Mouse (Mus musculus): ENCODE results near the gene Lama4. TPM values are rescaled to one million over a fixed set of nuclear protein-coding genes. Genes with fewer than 3 reads are reported as not detected.

The Lama4 gene
- polyA plus RNA-seq, 1 experiment, result not detected

DNA sequence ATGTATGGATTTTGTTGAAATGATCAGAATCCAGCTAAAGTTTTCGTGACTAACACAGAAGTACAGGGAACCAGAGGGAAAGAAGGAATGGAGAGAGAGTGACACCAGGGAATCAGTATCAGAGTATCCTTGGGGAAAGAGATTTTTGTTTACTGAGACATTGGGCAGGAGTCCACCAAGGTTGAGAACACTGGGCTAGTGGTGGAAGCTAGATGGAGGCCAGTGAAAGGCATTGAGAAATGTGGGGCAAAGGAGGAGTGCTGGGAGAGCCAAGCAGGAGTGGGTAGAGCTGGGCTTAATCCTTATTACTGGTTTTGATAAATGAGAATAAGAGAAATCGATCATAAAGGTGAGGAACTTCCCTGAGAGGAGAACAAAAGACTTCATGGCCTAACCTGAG is 4.2 kb downstream of the Lama4 start:
- no peak for TF ChIP-seq GATA1 (IDR thresholded peaks at IDR 0.05; ENCODE audit: borderline replicate concordance, low read length)
- no peak for TF ChIP-seq FLI1 (IDR thresholded peaks at IDR 0.05; ENCODE audit: low read length)
- Histone ChIP-seq H3K4me1 (peaks cover 11% of the 10 kb centered on the region; the same call in 1 of the 2 replicates), H3K27me3 (replicated peaks) (peaks cover 6% of the 10 kb centered on the region), H3K4me3 (replicated peaks) (no peak overlapping the region), H3K9me3 (no peaks in the 10 kb centered on the region), H3K36me3 (replicated peaks; ENCODE audit: low read length) (no peaks in the 10 kb centered on the region)

DNA sequence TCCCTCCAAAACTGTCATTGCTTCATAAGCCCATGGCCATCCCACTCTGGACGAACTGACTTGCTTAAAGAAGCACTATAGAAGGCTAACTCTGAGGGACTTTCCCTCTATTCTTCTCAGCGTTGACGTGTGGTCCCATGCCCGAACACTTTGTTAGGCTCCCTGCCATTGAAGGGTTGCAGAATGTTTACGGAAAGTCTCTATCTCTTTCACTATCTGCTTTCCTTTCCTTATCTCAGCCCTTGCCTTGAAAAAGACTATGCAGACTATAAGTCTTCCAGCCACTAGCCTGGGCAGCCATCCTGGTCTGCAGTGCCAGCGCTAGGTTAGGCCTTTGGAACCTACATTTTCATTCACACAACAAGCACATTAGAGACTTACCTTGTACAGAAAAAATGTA is 4.7 kb downstream of the Lama4 start:
- Histone ChIP-seq H3K27me3 (replicated peaks) (peaks cover 6% of the 10 kb centered on the region), H3K4me3 (replicated peaks) (no peak overlapping the region), H3K36me3 (replicated peaks; ENCODE audit: low read length) (no peaks in the 10 kb centered on the region), H3K4me1 (peaks cover 11% of the 10 kb centered on the region; the same call in 1 of the 2 replicates), H3K9me3 (no peaks in the 10 kb centered on the region)
- TF ChIP-seq GATA1 (IDR thresholded peaks at IDR 0.05; ENCODE audit: borderline replicate concordance, low read length), result no peak

DNA sequence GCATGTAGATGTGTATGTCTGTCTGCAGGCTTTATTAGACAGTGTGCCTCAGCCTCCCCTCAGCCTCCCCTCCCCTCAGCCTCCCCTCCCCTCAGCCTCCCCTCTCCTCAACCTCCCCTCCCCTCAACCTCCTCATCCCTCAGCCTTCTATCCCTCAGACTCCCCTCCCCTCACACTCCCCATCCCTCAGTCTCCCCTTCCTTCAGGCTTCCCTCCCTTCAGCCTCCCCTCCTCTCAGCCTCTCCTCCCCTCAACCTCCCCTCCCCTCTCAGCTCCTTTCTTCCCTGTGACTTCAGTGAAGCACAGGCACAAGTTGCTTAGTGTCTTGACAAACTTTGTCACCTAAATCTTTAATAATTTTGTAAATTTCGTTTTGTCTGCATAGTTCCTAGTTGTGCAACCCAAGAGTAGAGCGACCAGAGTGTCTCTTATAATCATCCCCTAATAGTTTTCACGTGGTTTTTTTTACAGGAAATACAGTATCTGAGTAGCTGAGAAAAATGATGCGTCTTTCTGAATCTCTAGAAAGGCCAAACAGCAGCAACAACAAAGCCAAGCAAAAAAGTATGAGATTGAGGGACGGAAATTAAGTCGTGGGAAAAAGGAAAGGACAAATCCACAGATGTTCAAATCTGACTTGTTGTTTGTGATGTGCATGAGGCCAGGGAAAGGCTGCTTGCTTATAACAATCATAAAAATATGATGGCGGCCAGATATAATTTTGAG is 7.1 kb downstream of the Lama4 start:
- Histone ChIP-seq H3K27me3 (replicated peaks) (no peaks in the 10 kb centered on the region), H3K9me3 (no peaks in the 10 kb centered on the region), H3K4me1 (no peaks in the 10 kb centered on the region), H3K4me3 (replicated peaks) (no peak overlapping the region), H3K36me3 (replicated peaks; ENCODE audit: low read length) (no peaks in the 10 kb centered on the region)
- no peak for TF ChIP-seq FLI1 (IDR thresholded peaks at IDR 0.05; ENCODE audit: low read length)

DNA sequence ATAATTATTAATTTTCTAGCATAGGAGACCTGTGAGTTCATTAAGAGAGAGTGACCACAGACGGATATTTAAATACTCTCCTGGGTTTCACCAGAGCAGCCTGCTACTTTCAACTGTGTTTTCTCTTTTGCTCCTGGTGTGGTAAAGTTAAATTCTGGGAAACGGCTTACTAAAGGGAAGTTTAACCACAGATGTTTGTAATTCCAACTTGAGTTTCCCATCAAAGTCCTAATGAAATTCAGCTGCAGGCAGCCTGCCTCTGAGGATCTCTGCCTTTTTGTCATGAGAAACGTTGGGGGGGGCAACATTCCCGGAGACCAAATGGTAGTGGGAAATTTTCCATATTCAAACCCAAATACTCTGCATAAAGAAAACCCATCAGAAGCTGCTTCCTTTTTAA is 7.7 kb downstream of the Lama4 start:
- no peaks in the 10 kb centered on the region for H3K27me3 ChIP-seq (replicated peaks)
- no peaks in the 10 kb centered on the region for H3K36me3 ChIP-seq (replicated peaks; ENCODE audit: low read length)
- H3K9me3 ChIP-seq, result no peaks in the 10 kb centered on the region
- TF ChIP-seq FLI1 (IDR thresholded peaks at IDR 0.05; ENCODE audit: low read length) (no peak), GATA1 (IDR thresholded peaks at IDR 0.05; ENCODE audit: borderline replicate concordance, low read length) (no peak)
- H3K4me3 ChIP-seq (replicated peaks), result no peak overlapping the region
- no peaks in the 10 kb centered on the region for H3K4me1 ChIP-seq

DNA sequence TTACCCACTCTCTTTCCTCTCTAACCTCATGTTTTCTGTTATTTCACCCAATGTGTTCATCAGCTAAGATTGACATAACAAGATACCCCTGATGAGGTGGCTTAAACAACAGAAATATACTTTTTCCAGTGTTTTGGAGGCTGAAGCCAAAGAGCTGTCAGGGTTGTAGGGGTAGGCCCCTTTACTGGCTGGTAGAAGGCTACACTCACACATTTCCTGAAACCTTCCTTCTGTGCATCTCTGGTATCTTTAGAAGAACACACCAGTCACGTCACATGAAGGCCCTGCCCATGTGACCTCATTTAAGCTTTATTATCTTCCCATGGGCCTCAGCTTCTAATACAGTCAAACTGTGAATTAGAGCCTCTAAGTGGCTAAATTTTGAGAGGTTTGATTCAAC is 12.9 kb downstream of the Lama4 start:
- H3K4me3 ChIP-seq (replicated peaks), result no peak overlapping the region
- H3K9me3 ChIP-seq, result no peaks in the 10 kb centered on the region
- no peaks in the 10 kb centered on the region for H3K27me3 ChIP-seq (replicated peaks)
- TF ChIP-seq GATA1 (IDR thresholded peaks at IDR 0.05; ENCODE audit: borderline replicate concordance, low read length) (no peak), FLI1 (IDR thresholded peaks at IDR 0.05; ENCODE audit: low read length) (no peak)
- no peaks in the 10 kb centered on the region for H3K4me1 ChIP-seq
- no peaks in the 10 kb centered on the region for H3K36me3 ChIP-seq (replicated peaks; ENCODE audit: low read length)

GRCm38 (mm10) chr10:38979699-38980098 is 14.4 kb downstream of the Lama4 start:
- no peaks in the 10 kb centered on the region for H3K9me3 ChIP-seq
- H3K27me3 ChIP-seq (replicated peaks), result no peaks in the 10 kb centered on the region
- no peaks in the 10 kb centered on the region for H3K4me1 ChIP-seq
- H3K4me3 ChIP-seq (replicated peaks), result no peak overlapping the region
- no peaks in the 10 kb centered on the region for H3K36me3 ChIP-seq (replicated peaks; ENCODE audit: low read length)
- TF ChIP-seq GATA1 (IDR thresholded peaks at IDR 0.05; ENCODE audit: borderline replicate concordance, low read length) (no peak), FLI1 (IDR thresholded peaks at IDR 0.05; ENCODE audit: low read length) (no peak)

- Histone ChIP-seq H3K36me3 (replicated peaks; ENCODE audit: low read length) (no peaks in the 10 kb centered on the region), H3K4me1 (no peaks in the 10 kb centered on the region), H3K27me3 (replicated peaks) (no peaks in the 10 kb centered on the region), H3K9me3 (no peaks in the 10 kb centered on the region), H3K4me3 (replicated peaks) (no peak overlapping the region)
- TF ChIP-seq FLI1 (IDR thresholded peaks at IDR 0.05; ENCODE audit: low read length) (no peak), GATA1 (IDR thresholded peaks at IDR 0.05; ENCODE audit: borderline replicate concordance, low read length) (no peak)
Measured at GRCm38 (mm10) chr10:38980980-38981379, 15.7 kb downstream of the Lama4 start.

DNA sequence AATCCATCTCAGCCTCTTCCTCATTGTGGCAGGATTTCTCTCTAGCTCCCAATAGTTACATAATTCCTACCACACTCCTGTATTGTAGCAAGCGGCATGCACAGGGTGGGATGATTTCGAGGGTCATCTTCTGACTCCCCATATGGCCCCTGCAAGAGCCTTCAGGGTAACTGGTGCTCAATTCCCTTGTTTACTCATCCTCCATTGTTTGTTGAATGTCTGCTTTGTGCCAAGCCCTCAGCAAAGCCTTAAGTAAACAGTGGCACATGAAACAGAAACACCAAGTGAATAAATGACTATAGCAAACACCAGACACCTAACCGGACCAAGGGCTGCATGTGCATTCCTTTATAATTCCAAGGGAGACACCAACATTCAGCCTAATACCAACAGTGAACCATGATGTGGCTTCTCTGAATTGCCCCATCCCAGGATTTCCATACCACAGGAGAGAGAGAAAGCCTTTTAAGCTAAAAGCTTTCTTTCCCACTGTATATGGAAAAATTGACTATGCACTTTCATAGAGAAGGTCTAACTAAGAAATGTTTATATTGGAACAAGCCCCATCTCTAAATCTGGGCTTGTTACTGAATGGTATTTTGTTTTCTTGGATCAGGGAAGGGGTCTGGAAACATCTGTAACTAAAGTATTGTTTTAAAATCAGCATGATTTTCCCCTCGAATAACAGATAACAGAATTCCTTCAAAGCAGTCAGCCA is 19.2 kb downstream of the Lama4 start:
- Histone ChIP-seq H3K36me3 (replicated peaks; ENCODE audit: low read length) (no peaks in the 10 kb centered on the region), H3K9me3 (no peaks in the 10 kb centered on the region), H3K4me1 (no peaks in the 10 kb centered on the region), H3K4me3 (replicated peaks) (no peak overlapping the region), H3K27me3 (replicated peaks) (no peaks in the 10 kb centered on the region)
- no peak for TF ChIP-seq FLI1 (IDR thresholded peaks at IDR 0.05; ENCODE audit: low read length)
- TF ChIP-seq GATA1 (IDR thresholded peaks at IDR 0.05; ENCODE audit: borderline replicate concordance, low read length), result no peak

DNA sequence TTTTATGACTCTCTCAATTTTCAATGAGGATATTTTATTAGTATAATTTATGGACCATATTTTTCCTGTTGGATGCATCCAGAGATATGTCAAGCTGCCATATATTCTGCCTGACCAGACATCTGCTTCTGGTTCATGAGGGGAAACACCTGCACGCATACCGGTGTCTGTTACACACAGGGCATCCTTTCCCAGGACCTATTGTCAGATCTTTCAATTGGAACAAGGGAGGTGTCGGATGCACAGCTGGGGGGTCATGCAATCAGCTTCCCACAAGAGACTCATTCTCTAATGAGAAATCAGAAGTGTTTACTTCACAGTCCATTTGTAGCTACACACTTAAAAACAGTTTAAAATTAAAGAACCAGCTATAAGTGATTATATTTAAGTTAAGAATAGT is 20.7 kb downstream of the Lama4 start:
- no peaks in the 10 kb centered on the region for H3K36me3 ChIP-seq (replicated peaks; ENCODE audit: low read length)
- no peak for TF ChIP-seq FLI1 (IDR thresholded peaks at IDR 0.05; ENCODE audit: low read length)
- H3K4me1 ChIP-seq, result no peaks in the 10 kb centered on the region
- no peaks in the 10 kb centered on the region for H3K27me3 ChIP-seq (replicated peaks)
- H3K4me3 ChIP-seq (replicated peaks), result no peak overlapping the region
- no peaks in the 10 kb centered on the region for H3K9me3 ChIP-seq

GRCm38 (mm10) chr10:38992827-38993226 is 27.5 kb downstream of the Lama4 start:
- Histone ChIP-seq H3K36me3 (replicated peaks; ENCODE audit: low read length) (no peaks in the 10 kb centered on the region), H3K4me3 (replicated peaks) (no peak overlapping the region), H3K9me3 (no peaks in the 10 kb centered on the region), H3K27me3 (replicated peaks) (no peaks in the 10 kb centered on the region), H3K4me1 (peaks cover 5% of the 10 kb centered on the region; the same call in 1 of the 2 replicates)
- no peak for TF ChIP-seq GATA1 (IDR thresholded peaks at IDR 0.05; ENCODE audit: borderline replicate concordance, low read length)
- TF ChIP-seq FLI1 (IDR thresholded peaks at IDR 0.05; ENCODE audit: low read length), result no peak

Data from megakaryocyte, embryonic 14.5 days (primary cell).